Mouse (Mus musculus): Measurements from ENCODE around the gene Gm9837.
"Not testable (repeated sequence)": the region's sequence is repeated elsewhere in the genome, so short reads cannot be mapped to it uniquely, and the experiment has no call there.

Gm9837 gene

GRCm38 (mm10) chr11:53426914-53427313 lies 43.4 kb downstream of the Gm9837 start:
- DNase-seq (ENCODE audit: extremely low spot score, low read depth, low spot score), result not testable (repeated sequence)

GRCm38 (mm10) chr11:53425711-53426255 lies 44.5 kb downstream of the Gm9837 start:
- DNase-seq (ENCODE audit: extremely low spot score, low read depth, low spot score), result no peak

GRCm38 (mm10) chr11:53425251-53425650 lies 45.0 kb downstream of the Gm9837 start:
- no peak for DNase-seq (ENCODE audit: extremely low spot score, low read depth, low spot score)

- DNase-seq (ENCODE audit: extremely low spot score, low read depth, low spot score), result no peak
Measured at GRCm38 (mm10) chr11:53424826-53425225, 45.5 kb downstream of the Gm9837 start.

GRCm38 (mm10) chr11:53423036-53423435 lies 47.2 kb downstream of the Gm9837 start, which contains the start of gene Leap2:
Gene Leap2 (minus strand): TSS chr11:53423170.
- no peak for DNase-seq (ENCODE audit: extremely low spot score, low read depth, low spot score)
